Mouse (Mus musculus) CD4-positive, CD25-positive, alpha-beta regulatory T cell (primary cell): Measurements from ENCODE around the gene Wnt1. TPM values are rescaled to one million over a fixed set of nuclear protein-coding genes. Genes with fewer than 3 reads are reported as not detected.

Source experiments
- polyA plus RNA-seq: library from polyadenylated mRNA; unstranded; fragments of 100-300 nt; shearing (Covaris generic); gene quantifications from one replicate; pipeline ENCODE4 v1.2.1, GENCODE M21; 2017

The Wnt1 gene
- polyA plus RNA-seq, result not detected

GRCm38 (mm10) chr15:98789661-98790535 lies at the start of gene Wnt1:
Wnt1 (plus strand) TSS chr15:98789857.

GRCm38 (mm10) chr15:98762670-98763529 lies 26.8 kb upstream of the Wnt1 start, which contains the start of gene Arf3:
Arf3 (minus strand) TSS chr15:98763214.

GRCm38 (mm10) chr15:98777762-98778161 lies 11.9 kb upstream of the Wnt1 start, which contains the start of gene Wnt10b:
Wnt10b (minus strand) TSS chr15:98778150.

DNA sequence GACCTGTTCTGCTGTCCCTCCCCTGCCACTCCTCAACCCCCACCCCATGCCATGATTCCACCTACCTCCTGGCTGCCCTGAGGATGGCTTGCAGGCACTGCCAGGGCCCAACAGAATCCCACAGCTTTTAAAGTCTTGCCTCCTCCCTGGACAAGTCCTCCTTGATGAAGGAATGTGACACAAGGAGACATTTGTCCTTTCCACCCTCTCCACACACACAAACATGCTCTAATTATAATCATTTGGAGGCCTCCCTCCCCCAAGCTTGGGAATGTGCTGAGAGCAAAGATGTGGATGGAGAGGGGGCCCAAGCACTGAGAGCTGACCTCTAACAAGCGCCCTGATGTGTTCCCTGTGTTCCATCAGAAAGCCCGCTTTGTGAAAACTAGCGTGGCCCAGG lies 19.7 kb downstream of the Wnt1 start, which contains the start of gene Ddn:
Gene Ddn, minus strand, starts transcription at position 101 of the 400 bp plus-strand sequence.

DNA sequence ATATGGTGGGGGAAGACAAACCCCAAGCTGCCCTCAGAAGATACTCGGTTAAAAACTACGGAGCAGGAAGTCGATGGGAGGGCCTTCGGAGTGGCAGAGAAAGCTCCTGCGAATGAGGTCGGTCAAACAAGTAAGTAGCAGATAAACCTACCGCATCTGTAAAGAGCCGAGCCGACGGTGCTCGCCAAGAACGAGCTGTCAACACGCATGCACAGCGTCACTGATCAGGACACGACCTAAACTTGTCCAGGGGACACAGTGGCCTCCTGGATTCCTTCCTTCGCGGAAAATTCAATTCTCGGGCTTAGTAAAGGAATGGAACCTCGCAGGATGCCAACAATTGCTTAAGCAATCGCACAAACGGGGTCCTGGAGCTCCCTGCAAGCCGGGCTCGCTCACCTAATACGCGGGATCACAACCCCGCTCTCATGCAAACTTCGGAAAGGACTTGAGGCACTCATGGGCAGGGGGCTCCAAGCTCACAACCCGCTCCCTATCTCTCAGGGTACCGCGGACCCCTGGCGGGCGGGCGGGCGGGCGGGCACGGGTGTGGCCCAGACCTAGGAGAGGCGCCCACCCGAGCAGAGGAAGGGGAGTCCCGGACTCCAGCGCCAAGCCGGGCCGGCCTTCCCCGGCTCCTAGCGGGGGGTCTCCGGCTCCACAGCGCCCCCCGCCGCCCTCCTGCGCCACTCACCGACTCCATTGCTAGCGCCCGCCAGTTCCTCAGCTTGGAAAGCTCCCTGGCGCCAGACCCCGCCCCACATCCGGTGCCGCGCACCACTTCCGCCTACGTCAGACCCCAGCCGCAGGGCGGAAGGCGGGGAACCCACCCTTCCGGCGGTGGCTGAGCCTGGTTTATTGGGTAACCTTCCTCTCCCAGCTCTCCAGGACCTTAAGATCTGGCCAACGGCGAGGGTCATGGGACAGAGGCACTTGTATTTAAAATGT lies 41.4 kb downstream of the Wnt1 start, which contains the start of gene Prkag1:
Gene Prkag1, minus strand, starts transcription at position 786 of the 948 bp plus-strand sequence.

Other genes with a start within 250 kb of the Wnt1 start
- 64.4 TPM for gene Ccnt1, start 218.9 kb upstream of the Wnt1 start, polyA plus RNA-seq
- not detected for gene 4930415O20Rik, start 218.9 kb upstream of the Wnt1 start, polyA plus RNA-seq
- gene Adcy6, start 179.8 kb upstream of the Wnt1 start, polyA plus RNA-seq, result 5.2 TPM
- gene Cacnb3, start 159.0 kb upstream of the Wnt1 start, polyA plus RNA-seq, result 0.71 TPM
- 21.9 TPM for gene Ddx23, start 127.0 kb upstream of the Wnt1 start, polyA plus RNA-seq
- 0.87 TPM for gene Rnd1, start 112.4 kb upstream of the Wnt1 start, polyA plus RNA-seq
- not detected for gene Ccdc65, start 81.7 kb upstream of the Wnt1 start, polyA plus RNA-seq
- gene Fkbp11, start 61.7 kb upstream of the Wnt1 start, polyA plus RNA-seq, result 0.74 TPM
- gene Arf3, start 26.6 kb upstream of the Wnt1 start, polyA plus RNA-seq, result 148 TPM
- gene Wnt10b, start 11.7 kb upstream of the Wnt1 start, polyA plus RNA-seq, result 0.20 TPM
- not detected for gene Ddn, start 19.6 kb downstream of the Wnt1 start, polyA plus RNA-seq
- 129 TPM for gene Prkag1, start 41.7 kb downstream of the Wnt1 start, polyA plus RNA-seq
- gene Kmt2d, start 81.3 kb downstream of the Wnt1 start, polyA plus RNA-seq, result 31.2 TPM
- gene Rhebl1, start 104.7 kb downstream of the Wnt1 start, polyA plus RNA-seq, result 17.2 TPM
- gene Dhh, start 108.7 kb downstream of the Wnt1 start, polyA plus RNA-seq, result not detected
- gene Lmbr1l, start 128.4 kb downstream of the Wnt1 start, polyA plus RNA-seq, result 70.7 TPM
- gene Tuba1b, start 144.7 kb downstream of the Wnt1 start, polyA plus RNA-seq, result 434 TPM
- not detected for gene Gm49450, start 163.7 kb downstream of the Wnt1 start, polyA plus RNA-seq
- gene Tuba1a, start 163.8 kb downstream of the Wnt1 start, polyA plus RNA-seq, result 182 TPM
- 49.3 TPM for gene Tuba1c, start 240.0 kb downstream of the Wnt1 start, polyA plus RNA-seq